Mouse (Mus musculus) right cerebral cortex, postnatal 25 days (tissue): ENCODE measurements around the gene Ahnak.

ENCODE experiments used
- DNase-seq: peaks from one replicate; pipeline ENCODE4 v3.0.0; 2022

Gene Ahnak

DNA sequence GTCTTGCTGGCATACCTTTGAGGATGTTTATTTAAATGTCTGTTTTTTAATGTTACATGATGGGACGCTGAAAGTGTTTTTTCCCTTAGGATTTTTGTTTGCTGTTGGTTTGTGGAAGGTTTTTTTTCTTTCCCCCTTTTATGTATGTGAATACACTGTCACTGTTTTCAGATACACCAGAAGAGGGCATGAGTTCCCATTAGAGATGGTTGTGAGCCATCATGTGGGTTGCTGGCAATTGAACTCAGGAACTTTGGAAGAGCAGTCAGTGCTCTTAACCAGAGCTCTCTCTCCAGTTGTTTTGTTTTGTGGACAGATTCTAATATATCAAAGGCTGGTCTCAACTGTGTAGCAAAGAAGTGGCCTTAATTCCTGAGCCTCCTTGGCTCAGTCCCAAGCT lies 14.4 kb upstream of the Ahnak start:
- DNase-seq: no peak

DNA sequence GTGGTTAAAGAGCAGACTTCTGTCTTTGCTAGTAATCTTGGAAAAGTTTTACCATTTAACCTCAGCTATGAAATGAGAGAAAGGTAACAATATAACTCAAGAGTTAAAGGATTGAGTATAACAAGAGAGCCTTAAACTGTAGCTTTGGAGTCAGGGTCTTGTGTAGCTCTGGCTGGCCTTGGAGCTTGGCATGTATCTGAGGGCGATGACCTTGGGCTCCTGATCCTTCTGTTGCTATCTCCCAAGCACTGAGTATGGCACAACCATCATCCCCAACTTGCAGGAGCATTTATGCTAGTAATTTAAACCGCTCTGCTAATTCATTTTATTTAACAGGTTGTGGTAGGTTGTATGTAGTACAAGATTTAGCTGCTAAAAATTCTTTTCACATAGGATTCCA lies 13.6 kb upstream of the Ahnak start:
- no peak for DNase-seq

DNA sequence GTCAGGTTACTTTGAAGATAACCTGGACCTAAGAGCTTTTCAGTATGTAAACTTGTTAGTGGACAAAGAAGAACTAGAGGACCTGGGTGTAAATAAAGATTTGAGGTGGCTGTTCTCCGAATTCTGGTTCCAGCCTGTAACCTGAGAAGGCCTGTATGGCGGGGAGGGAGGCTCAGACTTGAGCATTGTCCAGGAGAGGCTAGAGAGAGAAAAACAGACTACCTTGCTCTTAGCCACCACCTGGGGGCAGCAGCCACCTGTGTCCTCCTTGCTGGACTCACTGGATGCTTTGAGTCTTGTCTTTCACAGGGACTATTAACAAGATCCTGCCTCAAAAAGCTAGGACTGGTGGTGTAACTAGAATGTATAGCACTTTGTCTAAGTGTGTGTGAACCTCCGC lies 12.5 kb upstream of the Ahnak start:
- DNase-seq: no peak

DNA sequence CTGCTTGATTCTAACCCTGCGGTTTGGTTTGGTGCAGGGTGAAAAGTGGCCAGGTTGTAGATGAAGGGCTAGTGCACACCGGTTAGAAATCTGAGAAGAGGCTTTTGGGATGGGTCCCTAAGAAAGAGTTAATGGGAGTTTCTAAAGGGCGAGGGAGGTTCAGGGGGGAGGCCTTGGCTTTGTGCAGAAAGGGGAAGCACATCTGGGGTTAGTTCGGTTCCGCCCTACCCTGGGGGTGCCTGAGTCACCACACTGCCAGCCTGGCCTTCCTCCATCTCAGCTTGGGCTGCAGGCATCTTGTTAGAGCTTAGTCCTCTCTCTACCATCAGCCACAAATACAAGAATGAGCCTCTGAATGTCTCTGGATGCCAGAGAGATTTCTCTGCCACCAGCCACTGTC lies 8.3 kb upstream of the Ahnak start:
- DNase-seq: no peak

DNA sequence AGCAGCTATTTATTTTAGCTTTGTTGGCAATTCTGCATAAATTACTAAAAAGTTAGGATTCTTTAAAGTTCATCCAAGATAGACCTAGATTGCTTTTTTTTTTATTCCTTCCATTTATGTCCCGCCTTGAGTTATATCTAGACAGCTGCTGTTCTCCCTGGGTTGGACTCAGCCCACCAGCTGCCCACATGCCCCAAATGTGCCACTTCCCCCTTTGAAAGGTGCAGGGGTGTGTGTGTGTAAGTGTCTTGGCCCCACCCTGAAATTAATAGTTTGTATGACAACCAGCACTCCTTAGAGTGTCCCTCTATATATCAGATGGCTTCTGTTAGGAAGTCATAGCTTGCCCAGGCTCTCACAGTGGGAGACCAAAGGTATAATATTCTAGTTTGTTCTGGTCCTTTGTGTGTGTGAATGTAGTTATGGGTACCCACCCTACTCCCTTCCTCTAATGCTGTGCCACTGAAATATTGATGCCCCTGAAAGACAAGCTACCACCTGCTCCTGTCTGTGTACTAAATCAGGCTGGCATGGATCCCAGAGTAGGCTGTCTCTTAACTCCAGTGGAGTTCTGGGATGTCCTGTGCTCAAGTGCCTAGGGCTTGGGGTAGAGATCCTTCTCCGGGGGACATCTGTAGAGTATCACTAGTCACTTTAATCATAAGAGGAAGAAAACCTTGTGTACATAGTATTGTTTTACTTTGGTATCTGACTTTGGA lies 7.5 kb upstream of the Ahnak start:
- DNase-seq: no peak

DNA sequence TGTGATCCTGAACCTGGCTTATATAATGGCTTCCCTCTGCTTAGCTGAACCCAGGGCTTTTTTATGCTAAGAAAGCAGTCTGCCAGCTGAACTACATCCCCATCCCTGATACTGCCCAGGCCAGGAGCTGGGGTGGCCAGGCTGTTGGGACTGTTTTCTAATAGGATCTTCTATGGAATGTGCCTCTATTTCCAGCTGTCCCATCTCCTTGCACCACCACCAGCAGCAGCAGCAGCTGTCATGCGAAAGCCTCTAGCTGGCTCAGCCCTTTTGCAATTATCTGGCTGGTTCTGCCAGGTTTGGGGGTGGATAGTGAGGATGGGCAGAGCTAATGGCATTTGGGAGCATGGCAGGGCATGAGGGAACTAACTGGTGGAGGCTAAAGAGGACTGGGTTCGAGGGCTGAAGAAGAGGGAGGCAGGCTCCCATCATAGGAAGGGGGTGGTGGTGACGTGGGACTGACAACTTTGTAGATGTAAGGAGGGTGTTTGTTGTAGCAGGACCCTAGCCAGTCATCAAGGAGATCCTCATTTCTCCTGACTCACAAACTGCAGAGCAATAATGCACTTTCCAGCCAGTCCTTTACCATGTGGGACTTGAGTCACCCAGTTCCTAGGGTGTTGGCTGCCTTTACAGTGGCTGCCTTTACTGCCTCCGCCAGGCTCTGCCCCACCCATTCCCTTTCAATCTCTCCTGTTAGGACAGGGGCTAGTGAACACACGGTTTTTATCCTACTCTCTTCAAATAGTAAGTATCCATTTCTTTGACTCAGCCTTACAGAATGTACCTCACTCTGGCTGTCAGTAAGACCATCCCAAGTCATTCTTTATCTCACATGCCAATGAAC lies 6.6 kb upstream of the Ahnak start:
- DNase-seq: no peak

DNA sequence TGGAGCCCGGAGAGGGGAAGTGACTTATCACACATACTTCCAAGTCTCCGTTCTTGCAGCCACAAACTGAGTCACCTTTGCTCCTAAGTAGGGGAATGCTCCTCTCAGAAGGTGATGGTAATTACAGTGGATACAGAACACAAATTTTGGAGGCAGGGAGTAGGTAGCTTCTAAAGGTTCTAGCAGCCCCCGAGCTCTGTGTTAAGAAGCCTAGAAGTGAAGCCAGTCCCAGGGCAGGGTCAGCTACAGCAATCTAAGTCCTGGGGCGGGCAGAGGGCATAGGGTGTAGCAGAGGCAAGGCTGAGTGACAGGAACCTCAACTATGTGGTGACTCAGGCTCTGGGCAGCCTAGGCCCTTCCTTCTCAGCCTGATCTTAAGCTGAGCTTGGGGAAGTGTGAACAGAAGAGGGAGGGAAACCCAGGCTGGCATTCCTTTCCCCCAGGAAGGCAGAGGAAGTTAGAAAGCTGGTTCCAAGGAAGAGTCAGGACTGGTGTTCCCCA lies 5.9 kb upstream of the Ahnak start:
- DNase-seq: no peak

DNA sequence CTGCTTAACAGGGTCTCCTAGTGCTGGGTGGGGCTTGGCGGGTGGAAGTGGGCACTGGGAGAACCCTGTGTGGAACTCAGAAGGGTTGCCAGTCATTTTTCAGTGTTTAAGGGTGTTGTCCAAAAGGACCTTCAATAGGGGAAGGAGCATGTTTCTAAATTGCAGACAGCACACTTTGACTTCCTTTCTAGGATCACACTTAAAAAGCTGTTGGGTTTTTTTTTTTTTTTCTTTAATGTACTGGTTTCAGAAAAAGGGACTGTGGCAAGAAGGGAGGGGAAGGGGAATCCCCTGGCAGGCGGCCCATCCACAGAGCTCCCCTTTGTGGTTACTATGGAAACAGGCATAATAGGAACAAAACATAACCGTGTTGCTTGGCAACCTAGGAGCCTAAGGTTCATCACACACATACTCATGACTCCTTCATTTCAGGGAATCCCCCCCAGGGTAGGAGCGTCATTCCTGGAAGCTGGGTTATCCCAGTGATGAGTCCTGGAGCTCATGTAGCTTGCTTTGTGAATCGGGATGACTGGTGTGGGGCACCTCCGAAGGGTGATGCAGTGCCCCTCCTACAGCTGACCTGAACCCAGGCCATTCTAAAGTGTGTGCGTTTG lies 4.7 kb upstream of the Ahnak start:
- DNase-seq: no peak

DNA sequence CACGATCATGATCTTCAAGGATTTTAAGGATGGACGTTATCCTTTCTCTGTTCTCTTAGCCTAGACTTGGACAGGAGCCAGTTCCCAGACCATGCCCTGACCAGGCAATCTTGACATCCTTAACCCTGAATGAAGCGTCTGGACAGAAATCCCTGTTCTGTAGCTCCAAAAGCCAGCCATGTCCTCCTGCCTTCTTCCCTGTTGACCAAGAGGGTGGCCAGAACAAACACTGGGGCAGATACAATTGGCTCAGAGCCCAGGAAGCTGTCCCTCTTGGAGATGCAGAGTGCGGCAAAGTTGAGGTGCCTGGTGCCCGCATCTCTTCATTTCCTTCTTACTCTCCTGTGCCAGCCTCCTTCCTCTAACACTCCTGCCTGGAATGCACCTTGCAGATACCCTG lies 3.2 kb upstream of the Ahnak start:
- DNase-seq: no peak

DNA sequence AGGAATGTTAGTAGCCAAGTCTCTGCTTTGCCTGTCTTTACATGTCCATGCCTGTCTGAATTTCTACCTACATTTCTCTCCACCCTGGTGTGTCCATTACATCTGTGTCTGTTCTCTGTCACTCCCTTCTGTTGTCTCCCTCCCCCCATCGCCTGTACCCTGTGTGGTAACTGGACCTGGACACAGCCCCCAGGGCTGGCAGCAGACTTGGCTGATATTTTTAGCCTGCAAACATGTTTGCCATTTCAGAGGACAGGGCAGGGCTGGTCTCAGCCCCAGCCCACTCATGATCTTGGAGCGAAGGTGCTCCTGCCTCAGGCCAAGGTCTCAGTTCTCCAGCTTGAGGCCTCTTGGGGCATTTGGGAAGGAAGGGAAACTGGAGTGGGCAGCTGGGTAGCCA lies 1.3 kb upstream of the Ahnak start:
- DNase-seq: no peak

DNA sequence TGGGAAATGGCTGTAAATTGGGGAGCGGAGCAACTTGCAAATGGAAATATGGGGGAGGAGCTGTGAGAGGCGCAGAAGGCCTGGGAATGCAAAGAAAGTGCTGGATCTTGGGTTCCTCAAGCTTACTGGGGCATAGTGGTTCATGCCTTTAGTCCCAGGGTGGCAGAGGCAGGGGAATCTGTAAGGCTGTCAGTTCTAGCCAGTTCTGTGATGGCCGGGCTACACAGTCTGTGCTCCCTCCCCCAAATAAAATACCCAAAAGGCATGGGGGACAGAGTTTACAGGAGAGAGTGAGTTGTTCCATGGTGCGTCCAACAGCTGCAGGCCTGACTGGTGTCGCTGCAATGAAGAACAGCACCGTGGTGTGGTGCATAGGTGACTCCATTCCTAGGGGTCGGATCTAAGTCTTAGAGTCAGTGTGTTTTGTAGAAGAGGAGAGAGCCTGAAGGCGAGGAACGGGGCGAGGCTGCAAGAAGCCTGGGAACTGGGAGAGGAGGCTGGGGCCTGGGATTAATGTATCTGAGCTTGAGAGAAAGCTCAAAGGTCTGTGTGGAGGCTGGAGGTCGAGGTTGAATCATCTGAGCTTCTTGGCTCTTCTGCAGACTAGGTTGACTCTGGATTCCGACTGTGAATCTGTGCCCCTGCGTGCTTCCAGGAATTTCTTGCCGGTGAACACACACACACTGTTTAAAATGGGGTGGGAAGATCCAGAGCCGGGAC lies 578 bp upstream of the Ahnak start:
- no peak for DNase-seq

DNA sequence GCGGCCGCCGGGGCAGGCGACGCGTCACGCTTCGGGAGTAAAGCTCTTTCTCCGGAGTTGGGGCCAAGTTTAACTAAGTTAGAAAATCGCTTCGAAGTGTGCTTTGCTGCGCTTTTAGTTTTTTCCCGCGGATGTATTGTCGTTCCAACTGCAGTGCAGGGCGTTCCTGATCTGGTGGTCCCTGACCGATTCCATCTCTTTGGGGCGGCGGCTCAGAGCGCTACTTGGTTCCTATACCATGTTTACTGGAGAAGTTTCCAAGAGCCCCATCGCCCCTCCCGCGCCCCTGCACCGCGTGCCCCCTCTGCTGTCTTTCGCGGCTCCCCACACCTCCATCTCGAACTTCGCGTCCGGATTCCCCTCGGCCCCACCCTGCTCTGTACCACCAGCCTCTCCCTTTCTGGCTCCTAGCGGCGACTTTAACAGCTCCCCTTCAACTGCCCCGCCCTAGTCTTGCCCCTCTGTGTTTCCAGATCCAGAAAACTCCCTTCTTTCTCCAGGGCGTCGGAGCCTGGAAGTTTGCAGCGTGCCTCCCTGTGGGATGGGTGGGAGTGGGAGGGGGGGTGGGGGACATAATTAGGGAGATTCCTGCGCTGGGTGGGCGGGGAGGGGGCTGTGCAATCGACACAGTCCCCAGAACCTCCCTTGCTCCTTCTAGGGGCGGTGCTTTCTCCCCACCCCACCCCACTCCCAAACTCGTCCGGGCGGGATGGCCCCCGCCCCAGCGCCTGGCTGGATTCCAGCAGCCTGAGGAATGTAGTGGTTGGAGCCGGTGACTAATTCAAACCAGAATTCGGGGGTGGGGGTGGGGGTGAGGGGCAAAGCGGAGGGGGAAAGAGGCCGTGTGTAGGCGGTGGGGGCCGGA lies 715 bp downstream of the Ahnak start:
- no peak for DNase-seq

DNA sequence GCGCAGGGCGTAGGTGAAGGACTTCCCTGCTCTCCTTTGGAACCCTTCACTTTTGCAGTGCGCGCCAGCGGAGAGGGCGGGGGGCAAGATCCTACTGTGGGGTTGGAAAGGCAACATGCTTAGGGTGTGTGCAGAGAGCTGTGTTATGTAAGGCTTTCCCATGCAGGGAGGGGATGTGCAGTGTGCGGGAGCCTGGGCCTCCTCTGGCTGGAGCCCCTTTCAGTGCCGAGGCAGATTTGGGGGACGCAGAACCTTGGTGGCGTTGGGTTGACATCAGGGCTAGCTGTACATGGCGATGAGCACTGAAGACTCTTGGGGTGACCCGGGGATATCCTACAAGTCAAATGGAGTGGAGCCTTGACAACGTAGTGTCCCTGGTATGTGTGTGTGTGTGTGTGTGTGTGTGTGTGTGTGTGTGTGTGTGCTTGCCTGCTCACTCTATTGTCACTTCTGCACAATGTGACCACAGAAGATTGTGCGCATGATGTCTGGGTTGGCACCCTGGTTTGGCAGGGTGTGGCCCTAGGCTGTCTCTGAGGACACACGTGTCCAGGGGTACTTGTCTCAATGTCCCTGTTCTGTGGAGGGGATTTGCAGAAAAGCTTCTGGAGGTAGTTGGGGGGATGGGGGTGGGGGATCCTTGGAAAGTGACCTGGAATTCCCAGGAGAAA lies 1.5 kb downstream of the Ahnak start:
- DNase-seq: no peak

DNA sequence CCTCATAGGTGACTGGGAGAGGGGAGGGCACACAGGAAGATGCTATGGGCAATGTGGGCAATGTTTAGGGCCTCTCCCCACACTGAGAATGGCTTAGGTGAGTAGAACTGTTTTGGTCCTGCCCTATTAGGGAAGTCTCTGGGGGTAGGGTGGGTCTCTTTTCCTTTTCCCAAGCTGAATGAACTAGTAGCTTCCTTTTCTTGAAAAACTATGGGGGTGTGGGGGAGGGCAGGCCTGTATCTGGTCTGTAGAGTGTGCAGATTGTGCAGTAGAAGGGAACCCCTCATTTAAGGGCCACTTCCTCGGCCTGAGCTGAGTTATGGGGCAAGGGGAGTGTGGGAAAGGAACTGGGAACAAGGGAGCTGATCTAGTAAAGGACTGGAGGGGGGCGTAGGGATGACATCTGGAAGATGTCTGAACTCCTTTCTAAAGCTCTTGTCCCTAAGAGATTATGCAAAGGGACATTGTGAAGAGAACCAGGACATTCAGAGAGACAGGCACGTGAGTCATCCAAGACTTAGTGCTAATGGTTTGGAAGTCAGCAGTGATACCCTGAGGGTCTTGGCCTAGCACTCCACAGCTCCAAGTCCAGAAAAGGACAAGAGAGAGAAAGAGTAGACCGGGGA lies 2.3 kb downstream of the Ahnak start:
- no peak for DNase-seq

DNA sequence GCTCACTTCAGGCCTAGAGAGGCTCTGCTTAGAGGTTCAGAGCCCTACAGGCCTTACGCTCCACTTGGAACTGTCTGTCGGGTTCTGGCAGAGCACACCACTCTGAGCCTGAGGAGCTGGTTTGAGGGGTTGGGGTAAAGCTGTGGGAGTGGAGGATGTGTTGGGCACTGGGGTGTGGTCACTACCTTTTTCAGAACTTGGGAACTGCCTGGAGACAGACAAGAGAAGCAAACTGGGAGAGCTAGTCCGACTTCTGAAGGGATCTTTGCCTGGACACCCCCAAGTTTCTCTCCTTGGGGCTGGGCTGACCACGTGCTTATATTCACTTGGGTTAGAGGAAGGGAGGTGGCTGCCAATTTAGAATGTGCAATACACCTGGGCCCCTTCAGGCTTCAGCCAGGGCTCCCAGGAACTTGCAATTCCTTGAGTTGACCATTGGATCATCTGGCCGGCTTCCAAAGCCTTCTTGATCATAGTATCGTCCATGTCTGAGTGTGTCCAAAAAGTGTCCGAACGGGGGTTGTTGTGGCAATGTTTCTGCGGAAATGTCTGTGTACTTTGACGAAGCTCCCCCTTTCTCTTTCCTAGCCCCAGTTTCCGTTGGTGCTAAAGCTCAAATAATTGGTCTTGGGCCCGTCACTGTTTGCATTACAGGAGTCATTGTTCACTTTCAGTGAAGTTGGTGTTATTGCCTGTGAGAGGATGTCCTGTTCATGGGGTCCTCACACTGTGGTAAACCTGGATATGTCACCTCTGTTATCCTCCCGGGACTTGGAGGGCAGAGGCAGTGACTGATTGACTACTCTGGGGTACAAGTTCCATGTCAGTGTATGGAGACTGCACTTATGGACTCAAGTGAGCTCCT lies 3.0 kb downstream of the Ahnak start:
- DNase-seq: no peak

DNA sequence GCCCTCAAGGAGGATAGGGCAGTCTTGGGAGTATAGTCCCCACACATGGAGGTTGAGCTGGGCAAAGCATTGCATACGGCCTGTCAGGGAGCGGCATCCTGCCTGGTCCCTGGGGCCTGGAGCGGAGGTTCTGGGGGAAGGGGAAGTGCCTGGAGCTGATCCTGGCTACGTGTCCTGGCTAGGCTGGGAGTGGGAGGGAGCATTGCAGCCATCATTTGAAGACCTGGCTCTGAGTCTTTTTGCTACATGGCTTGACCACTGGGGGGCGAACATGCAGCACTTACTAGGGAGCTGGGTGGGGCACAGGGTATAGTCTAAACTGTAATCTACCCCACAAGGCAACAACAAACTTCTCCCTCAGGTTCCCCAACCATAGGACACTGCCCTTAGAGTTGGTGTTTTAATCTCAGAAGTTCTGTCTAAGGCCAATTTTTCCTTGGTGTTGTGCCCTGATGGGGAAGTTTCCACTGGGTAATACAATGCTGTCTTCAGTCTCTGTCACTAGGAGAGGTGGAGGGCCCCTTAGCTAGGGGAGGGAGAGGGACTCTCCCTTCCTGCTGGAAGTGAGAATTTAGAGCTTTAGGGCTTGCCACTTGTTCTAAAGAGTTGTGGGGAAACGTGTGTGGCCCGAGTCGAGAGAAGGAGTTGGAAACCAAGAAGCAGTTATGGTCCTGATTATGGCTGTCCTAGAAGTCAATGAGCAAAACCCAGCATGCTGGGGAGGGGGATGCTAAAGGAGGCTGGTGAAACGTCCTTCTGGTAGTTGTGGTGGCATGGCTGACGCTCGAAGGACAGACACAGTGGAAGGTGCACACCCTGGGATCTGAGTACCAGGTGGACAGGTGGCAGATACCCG lies 3.9 kb downstream of the Ahnak start:
- DNase-seq: peak; percentile 70

DNA sequence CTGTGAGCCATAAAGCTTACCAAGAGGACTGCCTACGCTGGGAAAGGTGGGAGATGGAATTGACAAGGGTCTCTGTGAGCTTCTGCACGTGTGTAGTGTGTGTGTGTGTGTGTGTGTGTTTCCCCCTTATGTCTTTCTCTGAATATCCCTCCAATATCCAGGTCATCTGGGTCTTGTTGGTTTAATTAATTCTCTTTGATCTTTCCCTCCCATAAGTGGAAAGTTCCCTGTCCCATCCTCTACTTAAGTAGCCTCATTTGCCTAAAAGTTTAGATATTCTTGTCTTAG lies 4.5 kb downstream of the Ahnak start:
- DNase-seq: no peak

DNA sequence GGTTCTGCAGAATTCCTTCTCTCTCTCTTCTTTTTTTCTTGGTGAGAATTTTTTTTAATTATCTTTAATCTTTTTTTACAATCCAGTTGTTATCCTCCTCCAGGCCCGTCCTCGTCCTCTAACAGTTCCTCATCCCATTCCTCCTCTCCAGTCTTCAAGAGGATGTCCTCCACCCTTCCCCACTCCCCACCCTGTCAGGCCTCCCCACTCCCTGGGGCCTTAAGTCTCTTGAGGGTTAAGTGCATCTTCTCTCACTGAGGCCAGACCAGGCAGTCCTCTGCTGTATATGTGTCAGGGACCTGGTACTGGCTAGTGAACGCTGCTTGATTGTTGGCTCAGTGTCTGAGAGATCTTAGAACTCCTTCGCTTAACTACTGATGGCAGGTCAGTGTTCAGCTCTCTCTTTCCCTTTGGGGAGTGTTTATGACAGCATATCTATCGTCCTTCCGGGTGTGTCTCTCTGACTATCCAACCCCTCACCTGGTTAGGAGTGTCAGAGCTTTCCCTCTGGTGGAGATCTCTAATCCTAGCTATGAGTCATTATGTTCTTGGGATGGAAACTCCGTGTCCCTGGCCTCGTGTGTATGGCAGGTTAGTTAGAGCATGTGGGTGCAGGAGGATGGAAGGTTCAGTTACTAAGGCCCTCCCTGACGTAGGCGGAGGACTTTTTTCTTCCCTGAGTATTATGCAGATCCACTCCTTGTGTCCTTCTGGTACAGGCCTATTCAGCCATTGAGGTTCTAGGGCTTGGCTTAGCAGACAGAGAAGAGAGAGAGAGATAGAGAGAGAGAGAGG lies 5.9 kb downstream of the Ahnak start:
- DNase-seq: no peak

DNA sequence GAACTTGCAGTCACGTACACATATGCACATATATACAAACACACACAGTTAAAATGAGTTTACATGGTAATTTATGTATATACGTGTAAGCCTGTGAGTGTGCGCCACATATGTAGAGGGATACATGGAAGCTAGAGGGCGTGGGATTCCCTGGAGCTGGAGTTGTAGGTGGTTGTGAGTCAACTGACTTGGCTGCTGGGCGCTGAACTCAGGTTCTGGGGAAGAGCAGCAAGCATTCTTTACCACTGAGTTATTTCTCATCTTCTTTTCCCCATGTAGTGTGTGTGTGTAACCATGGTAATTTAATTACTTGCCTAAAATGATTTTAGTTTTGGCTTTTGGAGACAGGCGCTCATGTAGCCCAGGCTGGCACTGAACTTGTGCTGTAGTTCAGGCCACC lies 7.5 kb downstream of the Ahnak start:
- no peak for DNase-seq
